Mouse (Mus musculus) A20 (cell line): ENCODE data around the gene Nf1.

Experiments
- DNase-seq: peaks from one replicate; pipeline ENCODE4 v3.0.0-alpha.2; 2011; ENCODE audit warnings: low read depth, low spot score

The Nf1 gene

DNA sequence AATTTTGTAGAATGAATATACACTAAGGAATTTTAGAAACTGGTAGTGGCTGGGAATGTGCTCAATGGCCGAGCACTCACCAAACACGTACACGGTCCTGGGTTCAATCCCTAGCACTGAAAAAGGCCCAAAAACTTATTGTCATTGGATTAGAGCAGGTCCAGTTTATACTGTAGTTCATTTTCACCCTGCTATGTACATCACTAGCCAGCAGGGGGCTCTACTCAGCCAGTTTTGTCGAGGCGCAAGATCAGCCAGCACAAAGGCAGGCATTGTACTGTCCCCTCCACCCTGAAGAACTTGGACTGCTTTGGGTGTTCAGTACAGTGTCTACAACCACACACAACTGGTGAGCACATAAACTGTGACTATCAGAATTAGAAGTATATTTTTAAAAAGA lies 244.7 kb downstream of the Nf1 start:
- DNase-seq, result peak; percentile 71

DNA sequence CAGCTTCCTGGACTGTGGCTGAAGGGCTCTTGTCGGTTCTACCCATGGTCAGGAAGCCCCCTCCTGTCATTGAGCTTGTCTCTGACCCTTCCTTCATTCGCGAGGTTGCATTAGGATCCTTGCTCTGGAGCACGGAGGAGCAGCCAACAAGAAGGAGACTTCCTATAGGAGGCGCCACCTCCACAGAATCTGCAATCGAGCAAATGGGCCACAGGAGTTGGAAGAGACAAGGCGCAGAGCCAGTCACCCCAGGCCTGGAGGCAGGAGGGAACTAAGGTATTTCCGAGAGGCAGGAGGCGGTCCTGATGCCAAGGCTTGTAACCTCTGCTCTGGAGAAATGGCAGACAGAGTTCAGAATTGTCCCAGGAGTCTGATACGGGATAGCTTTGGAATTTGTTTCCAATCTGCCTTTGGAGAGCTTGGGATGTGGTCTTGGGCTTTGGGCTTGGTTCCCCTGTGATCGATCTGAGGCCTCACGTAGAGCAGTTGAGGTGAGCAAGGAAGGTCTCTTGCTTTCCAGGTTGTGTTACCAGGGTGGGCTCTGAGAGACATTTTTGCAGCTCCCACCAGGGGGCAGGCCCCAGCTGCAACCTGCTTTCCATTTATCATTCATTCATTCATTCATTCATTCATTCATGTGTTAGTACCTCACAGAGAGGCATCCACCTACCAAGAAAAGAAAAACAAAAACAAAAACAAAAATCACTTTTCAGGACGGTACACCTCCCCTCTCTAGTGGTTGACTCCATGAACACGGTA lies 250.0 kb downstream of the Nf1 start:
- peak; percentile 35 for DNase-seq

DNA sequence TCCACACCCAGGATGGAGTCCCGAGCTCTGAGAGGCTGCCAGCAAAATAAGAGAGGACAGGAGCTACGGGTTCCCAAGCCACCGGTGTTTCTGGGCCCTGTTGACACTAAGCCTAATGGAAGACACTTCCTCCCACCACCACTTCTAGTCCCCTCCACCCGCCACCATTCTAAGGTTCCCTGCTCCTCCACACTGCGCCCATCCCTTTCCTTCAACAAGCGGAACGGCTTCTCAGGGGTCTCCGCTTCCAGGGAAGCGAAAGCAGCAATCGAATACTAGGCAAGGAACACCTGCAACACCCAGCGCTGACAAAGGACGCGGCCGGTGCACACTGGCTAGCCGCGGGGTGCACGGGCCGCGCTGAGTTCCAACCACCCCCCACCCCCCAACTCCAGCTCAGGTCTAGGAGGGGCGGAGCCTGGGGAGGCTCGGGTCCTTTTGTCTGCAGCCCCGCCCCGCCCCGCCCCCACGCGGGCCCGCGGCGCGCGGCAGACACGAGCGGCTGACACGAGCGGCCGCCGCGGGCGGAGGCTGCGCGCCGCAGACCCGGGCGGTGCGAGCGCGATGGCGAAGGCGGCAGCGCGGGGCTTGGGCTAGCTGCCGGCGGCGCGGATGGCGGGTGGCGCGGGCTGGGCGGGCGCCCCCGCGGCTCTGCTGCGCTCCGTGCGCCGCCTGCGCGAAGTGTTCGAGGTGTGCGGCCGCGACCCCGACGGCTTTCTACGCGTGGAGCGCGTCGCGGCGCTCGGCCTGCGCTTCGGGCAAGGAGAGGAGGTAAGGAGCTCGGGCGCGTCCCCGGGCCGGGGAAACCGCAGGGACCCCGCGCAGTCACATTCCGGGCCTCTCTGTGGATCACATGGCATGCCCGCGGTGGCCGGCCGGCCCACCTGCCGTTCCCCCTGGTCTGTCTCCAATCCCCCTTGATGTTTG lies 251.4 kb downstream of the Nf1 start, which contains the start of gene Rab11fip4:
Gene Rab11fip4, plus strand, starts transcription at position 549 of the 927 bp plus-strand sequence.
- no peak for DNase-seq

DNA sequence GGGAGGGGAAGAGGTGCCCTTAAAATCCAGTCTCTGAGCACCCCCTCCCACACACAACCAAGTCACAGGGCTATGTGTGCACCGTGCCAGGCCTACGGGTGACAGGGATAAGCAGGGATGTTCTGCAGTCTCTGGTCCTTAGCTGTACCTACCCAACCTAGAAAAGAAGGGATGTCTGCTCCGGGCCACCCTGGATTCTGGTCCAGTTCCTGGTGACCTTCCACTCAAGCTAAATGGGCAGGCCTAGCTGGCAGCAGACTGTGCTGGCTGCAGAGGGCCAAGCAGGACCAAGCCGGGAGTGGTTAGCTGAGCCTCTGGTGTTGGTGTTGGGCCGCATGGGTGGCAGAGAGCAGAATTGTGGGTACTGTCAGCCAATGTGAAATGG lies 252.1 kb downstream of the Nf1 start:
- no peak for DNase-seq

DNA sequence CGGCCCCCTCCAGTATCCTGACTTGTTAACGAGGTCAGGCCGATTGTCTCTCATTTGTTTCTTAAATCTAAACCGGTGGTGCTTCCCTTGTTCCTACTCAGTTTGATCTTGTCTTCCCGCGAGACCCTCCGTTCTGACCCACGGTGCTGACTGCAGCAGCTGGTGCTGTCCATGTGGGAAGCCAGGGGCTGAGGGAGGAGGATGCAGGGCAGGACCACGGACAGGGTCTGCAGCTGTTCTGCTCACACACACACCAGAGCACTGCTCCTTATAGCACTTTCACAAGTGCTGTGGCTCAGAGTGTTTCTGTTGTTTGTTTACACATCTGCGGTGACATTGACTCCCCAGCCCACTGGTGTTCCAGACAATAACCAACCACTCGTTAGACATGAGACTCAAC lies 254.0 kb downstream of the Nf1 start:
- peak; percentile 59 for DNase-seq

GRCm38 (mm10) chr11:79610454-79610853 lies 271.0 kb downstream of the Nf1 start:
- DNase-seq, result no peak

DNA sequence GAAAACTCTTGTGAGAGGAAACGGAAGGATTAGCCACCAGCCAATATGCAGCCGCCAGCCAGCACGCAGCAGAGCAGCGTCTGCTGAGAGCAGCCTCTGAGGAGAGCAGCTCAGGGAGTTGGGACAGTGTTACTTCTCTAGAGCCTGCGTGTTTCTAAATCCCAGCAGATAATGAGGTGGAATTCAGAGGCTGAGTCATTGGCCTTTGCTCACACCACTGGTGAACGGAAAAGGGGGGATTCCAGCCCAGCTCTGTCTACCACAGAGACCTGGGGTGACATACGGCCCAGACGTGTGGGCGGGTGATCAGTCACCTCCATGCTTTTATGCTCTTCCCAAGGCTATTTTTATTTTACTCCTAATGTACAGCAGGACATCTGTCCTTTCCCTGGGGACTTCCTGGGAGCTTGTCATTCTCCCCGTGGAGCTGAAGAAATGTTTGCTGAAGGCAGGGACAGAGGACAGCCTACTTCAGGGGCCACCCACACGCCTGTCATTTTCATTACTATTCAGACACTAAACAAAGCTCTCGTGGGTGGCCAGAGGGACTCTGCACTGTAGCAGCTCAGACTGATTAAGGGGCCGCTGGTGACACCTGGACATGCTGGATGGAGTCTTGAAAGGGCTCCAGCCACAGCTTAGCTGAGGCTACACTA lies 271.6 kb downstream of the Nf1 start:
- peak; percentile 43 for DNase-seq

DNA sequence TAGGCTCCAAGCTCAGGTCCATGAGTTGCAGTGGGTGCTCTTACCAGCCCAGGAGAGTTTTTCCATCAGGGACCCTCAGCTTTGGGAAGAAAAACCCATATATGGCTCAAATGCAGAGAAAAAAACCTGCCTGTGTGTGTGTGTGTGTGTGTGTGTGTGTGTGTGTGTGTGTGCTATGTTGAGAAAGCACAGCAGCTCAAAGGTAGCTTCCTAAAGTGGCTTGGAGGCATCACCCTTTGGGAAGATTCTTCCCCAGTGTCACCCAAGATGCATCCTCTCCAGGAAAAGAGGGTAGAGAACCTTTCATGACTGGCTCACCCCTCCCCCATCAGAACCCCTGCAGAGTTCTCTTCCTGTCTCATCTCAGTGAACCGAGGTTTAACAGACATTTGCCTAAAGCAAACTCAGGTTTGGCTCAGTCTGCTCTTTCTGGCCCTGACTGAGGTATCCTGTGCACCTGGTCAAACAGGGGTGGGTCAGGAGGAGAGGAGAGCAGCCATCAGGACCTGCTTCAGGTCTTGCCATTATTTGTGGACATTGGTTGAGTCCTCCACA lies 272.6 kb downstream of the Nf1 start:
- DNase-seq, result peak; percentile 73

DNA sequence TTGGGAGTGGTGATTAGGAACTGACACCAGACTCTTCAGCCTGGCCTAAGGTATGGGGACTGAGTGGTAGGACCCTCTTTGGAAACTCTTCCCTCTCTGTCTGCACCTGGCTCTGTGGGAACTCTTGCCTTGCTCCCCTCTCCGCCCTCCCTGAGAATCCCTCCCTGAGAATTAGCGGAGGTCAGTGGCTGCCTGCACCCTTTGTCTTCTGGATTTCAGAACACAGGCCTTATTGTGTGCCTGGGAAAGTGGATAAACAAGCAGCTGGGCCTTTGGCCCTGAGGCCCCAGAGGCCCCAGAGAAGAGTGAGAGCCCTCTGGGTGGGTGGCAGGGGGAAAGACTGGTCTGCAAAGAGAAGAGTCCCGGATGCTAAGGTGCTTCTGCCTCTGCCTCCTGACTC lies 273.6 kb downstream of the Nf1 start:
- DNase-seq, result no peak

DNA sequence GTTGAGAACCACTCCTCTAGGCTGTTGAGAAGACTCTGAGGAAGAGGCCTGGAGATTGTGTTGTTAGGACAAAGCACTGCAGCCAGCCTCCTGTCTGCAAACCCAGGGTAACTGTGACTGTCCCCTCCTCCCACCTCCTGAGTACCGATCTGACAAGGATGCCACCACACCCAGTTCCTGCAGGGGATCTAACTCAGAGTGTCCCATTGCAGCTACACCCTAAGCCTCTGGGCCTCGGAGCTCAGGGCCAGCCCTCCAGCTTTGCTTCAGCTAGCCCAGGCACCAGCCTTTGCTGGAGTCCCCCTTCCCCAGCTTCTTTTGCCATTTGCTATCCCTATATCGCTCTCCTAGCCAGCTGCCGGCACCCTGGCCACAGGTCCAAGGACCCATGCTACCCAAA lies 274.2 kb downstream of the Nf1 start:
- no peak for DNase-seq

DNA sequence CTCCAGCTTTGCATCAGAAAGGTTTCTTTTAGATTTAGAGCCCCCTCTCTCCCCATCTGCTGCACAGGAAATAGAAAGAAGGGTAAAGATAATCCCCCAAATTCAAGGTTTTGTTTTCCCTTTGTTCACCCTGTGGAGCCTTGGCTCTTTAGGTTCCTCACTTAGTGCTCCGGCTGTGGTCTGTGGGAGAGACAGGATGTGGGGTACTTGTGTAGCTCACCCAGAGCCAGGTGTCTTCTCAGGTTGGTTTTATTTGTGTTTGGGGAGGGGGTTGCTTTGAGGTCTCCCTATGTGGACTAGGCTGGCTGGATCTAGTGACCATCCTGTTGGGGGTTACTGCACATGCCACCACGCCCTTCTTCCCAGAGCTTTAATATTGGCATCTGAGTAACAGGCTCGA lies 275.4 kb downstream of the Nf1 start:
- no peak for DNase-seq

GRCm38 (mm10) chr11:79615871-79616270 lies 276.4 kb downstream of the Nf1 start:
- DNase-seq, result no peak

GRCm38 (mm10) chr11:79617991-79618390 lies 278.5 kb downstream of the Nf1 start:
- no peak for DNase-seq

GRCm38 (mm10) chr11:79623029-79623428 lies 283.5 kb downstream of the Nf1 start:
- DNase-seq, result peak; percentile 91

GRCm38 (mm10) chr11:79624801-79625302 lies 285.4 kb downstream of the Nf1 start:
- DNase-seq, result peak; percentile 77

GRCm38 (mm10) chr11:79628716-79629115 lies 289.2 kb downstream of the Nf1 start:
- DNase-seq, result peak; percentile 58

GRCm38 (mm10) chr11:79629752-79630374 lies 290.4 kb downstream of the Nf1 start:
- DNase-seq, result no peak

DNA sequence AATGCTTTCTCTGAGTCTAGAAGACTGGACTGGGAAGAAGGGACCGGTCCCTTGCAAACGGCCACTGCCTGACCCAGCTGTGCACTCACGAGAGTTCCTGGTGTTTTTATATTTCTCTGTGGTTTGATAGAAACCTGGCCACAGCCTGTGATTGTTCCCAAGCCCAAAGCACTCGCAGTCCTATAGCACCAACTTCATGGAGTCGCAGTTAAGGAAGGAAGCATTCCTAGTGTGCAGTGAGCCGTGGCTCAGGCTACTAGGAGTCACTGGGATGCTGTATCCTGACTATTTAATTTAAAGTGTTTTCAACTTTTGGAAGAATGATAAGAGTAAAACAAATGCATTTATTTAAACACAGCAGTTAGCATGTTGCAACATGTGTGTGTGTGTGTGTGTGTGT lies 291.0 kb downstream of the Nf1 start:
- no peak for DNase-seq
